Mouse (Mus musculus) midbrain, embryonic 13.5 days (tissue): ENCODE data around the gene Prss29. TPM values are rescaled to one million over a fixed set of nuclear protein-coding genes. Genes with fewer than 3 reads are reported as not detected.

Experiments used
- ATAC-seq: fragments of 200-750 bp; cut with Nextera tagmentation; 2 replicates; pipeline ENCODE4 v1.8.0; 2017; ENCODE audit warnings: mild to moderate bottlenecking, moderate TSS enrichment, moderate library complexity
- H3K27ac ChIP-seq: fragments of 300-500 bp; sonication (generic); 2 replicates; pipeline ENCODE4 v1.5.1; 2015; ENCODE audit warnings: inconsistent platforms, mild to moderate bottlenecking, moderate library complexity
- H3K27me3 ChIP-seq: fragments of 300-500 bp; sonication (generic); 2 replicates; pipeline ENCODE4 v1.6.1; 2015; ENCODE audit warnings: mild to moderate bottlenecking, inconsistent platforms
- H3K36me3 ChIP-seq: fragments of 300-500 bp; sonication (generic); 2 replicates; pipeline ENCODE4 v1.6.1; 2015; ENCODE audit warnings: mild to moderate bottlenecking, inconsistent platforms
- H3K4me1 ChIP-seq: fragments of 300-500 bp; sonication (generic); replicated peaks from 2 replicates; pipeline ENCODE4 v1.6.1; 2015; ENCODE audit warnings: inconsistent platforms
- H3K4me2 ChIP-seq: fragments of 300-500 bp; sonication (generic); replicated peaks from 2 replicates; pipeline ENCODE4 v1.6.1; 2015; ENCODE audit warnings: moderate library complexity, mild to moderate bottlenecking, inconsistent platforms
- H3K4me3 ChIP-seq: fragments of 300-500 bp; sonication (generic); replicated peaks from 2 replicates; pipeline ENCODE4 v1.5.1; 2015; ENCODE audit warnings: mild to moderate bottlenecking, inconsistent platforms
- H3K9ac ChIP-seq: fragments of 300-500 bp; sonication (generic); replicated peaks from 2 replicates; pipeline ENCODE4 v1.6.1; 2015; ENCODE audit warnings: mild to moderate bottlenecking, inconsistent platforms
- H3K9me3 ChIP-seq: fragments of 300-500 bp; sonication (generic); 2 replicates; pipeline ENCODE4 v1.6.1; 2016; ENCODE audit warnings: mild to moderate bottlenecking, inconsistent platforms
- WGBS: fragments of 180-500 bp; shearing (Covaris S2); methylation state at CpG from one replicate; pipeline ENCODE4 v1.1.7; 2015; 5-methylcytosine and 5-hydroxymethylcytosine counted together
- polyA plus RNA-seq: library from polyadenylated mRNA; unstranded; fragments of >200 nt; fragmentation: Nextera tagmentation; extraction: Ambion mirVana; gene quantifications from 2 replicates; pipeline ENCODE4 v1.2.1, GENCODE M21; 2015

Prss29 gene
- polyA plus RNA-seq, 1 experiment from 2014 or later, result not detected

DNA sequence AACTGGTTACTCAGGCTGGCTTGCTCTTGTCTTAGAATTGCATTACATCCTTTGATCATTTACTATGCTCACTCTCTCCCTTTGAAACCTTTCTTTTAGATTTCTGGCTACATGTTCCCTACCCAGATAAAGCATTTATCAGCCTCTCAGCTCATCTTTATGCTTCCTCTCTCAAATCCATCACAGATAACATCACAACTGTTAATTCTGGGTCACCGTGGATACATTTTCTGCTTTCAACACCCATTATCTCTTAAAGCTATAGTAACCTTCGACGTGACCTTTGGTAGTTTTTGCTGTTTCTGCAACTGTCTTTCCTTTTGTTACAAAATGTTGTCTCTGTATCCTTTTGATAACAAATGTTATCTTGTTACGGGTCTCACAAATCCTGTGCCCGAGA, 25.0 kb upstream of the Prss29 start:
- Histone ChIP-seq H3K27ac (no peak overlapping the region), H3K9ac (no peak overlapping the region), H3K27me3 (no peaks in the 10 kb centered on the region), H3K4me1 (no peaks in the 10 kb centered on the region), H3K36me3 (no peaks in the 10 kb centered on the region), H3K4me2 (no peak overlapping the region), H3K9me3 (no peaks in the 10 kb centered on the region), H3K4me3 (no peak overlapping the region)
- 80% methylated on average over 5 of the region's 5 CpGs for WGBS
- ATAC-seq, result no peak

GRCm38 (mm10) chr17:25294111-25294510, 24.3 kb upstream of the Prss29 start:
- ATAC-seq, result no peak
- WGBS, result 39% methylated on average over 1 of the region's 1 CpGs
- H3K4me3 ChIP-seq, result no peak overlapping the region
- no peaks in the 10 kb centered on the region for H3K27me3 ChIP-seq
- H3K27ac ChIP-seq, result no peak overlapping the region
- H3K9ac ChIP-seq, result no peak overlapping the region
- H3K4me1 ChIP-seq, result no peaks in the 10 kb centered on the region
- no peaks in the 10 kb centered on the region for H3K9me3 ChIP-seq
- H3K4me2 ChIP-seq, result no peak overlapping the region
- H3K36me3 ChIP-seq, result no peaks in the 10 kb centered on the region

- ATAC-seq, result no peak
- Histone ChIP-seq H3K4me1 (no peaks in the 10 kb centered on the region), H3K27me3 (no peaks in the 10 kb centered on the region), H3K4me2 (no peak within 1 kb of the TSS), H3K36me3 (no peaks in the 10 kb centered on the region), H3K27ac (no peak within 1 kb of the TSS), H3K9ac (no peak within 1 kb of the TSS), H3K9me3 (no peaks in the 10 kb centered on the region), H3K4me3 (no peak within 1 kb of the TSS)
- WGBS, result 85% methylated on average over 5 of the region's 5 CpGs
Measured at GRCm38 (mm10) chr17:25298094-25298493, 20.4 kb upstream of the Prss29 start, which contains the start of gene Prss34. Gene Prss34 (plus strand): TSS chr17:25298394.

DNA sequence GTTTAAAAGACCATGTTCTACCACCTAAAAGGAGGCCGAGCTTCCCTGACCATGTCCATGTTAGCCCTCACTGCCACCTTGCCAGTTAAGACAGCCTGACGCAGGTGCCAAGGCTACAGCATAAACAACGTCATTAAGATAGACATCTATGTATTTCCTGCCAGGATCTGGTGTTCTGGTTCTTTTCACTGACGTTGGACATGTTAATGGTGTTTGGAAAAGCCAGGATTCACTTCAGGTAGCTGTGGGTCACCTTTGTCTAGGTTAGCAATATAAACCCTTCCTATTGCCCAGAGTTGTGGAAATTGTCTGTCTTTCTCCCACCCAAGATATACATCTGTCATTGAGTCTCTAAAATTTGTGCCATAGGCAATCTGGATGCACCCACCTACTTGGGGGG, 10.1 kb upstream of the Prss29 start, which contains the start of gene Prss28:
Gene Prss28 (plus strand): TSS at position 301 of the 400 bp plus-strand sequence.
- Histone ChIP-seq H3K4me3 (no peak within 1 kb of the TSS), H3K4me1 (no peaks in the 10 kb centered on the region), H3K9me3 (no peaks in the 10 kb centered on the region), H3K27me3 (no peaks in the 10 kb centered on the region), H3K36me3 (no peaks in the 10 kb centered on the region), H3K9ac (no peak within 1 kb of the TSS), H3K27ac (no peak within 1 kb of the TSS), H3K4me2 (no peak within 1 kb of the TSS)
- ATAC-seq, result no peak
- 87% methylated on average over 4 of the region's 4 CpGs for WGBS

DNA sequence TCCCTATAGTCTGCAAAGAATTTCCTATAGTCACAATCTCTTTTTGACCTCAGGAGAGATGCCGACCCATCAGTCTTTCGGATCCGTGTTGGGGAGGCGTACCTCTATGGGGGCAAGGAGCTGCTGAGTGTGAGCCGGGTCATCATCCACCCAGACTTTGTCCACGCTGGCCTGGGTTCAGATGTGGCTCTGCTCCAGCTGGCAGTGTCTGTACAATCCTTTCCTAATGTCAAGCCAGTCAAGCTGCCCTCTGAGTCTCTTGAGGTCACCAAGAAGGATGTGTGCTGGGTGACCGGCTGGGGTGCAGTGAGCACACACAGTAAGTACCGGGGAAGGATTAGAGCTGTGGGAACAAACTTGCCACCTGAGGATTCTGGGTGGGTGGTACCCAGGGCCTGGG, 2.4 kb downstream of the Prss29 start:
- H3K27me3 ChIP-seq, result no peaks in the 10 kb centered on the region
- no peaks in the 10 kb centered on the region for H3K36me3 ChIP-seq
- H3K4me2 ChIP-seq, result no peak overlapping the region
- WGBS, result 93% methylated on average over 8 of the region's 8 CpGs
- no peak for ATAC-seq
- no peaks in the 10 kb centered on the region for H3K4me1 ChIP-seq
- no peak overlapping the region for H3K9ac ChIP-seq
- H3K9me3 ChIP-seq, result no peaks in the 10 kb centered on the region
- H3K27ac ChIP-seq, result no peak overlapping the region
- H3K4me3 ChIP-seq, result no peak overlapping the region

- ATAC-seq, result no peak
- WGBS, result 39% methylated on average over 2 of the region's 2 CpGs
- H3K9ac ChIP-seq, result no peak overlapping the region
Measured at GRCm38 (mm10) chr17:25322930-25323329, 4.5 kb downstream of the Prss29 start.

DNA sequence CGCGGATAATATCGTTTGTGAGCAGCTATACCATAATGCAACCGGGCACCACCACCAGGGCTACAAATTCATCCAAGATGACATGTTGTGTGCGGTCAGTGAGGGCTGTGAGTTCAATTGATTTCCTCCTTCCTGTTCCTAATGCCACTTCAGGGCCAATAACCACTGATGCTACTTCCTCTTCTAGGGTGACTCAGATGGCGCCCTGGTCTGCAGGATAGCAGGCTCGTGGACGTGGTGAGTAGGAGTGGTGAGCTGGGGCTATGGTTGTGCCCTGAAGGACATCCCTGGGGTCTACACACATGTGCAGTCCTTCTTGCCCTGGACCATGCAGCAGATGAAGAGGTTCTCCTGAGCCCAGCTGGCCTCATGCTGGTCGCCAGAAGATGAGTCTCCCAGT, 13.9 kb downstream of the Prss29 start:
- Histone ChIP-seq H3K27me3 (peaks cover 29% of the 10 kb centered on the region; the same call in 1 of the 2 replicates), H3K9ac (no peak overlapping the region), H3K4me2 (no peak overlapping the region), H3K4me3 (no peak overlapping the region), H3K9me3 (no peaks in the 10 kb centered on the region), H3K27ac (no peak overlapping the region), H3K4me1 (no peaks in the 10 kb centered on the region), H3K36me3 (no peaks in the 10 kb centered on the region)
- 86% methylated on average over 9 of the region's 9 CpGs for WGBS
- no peak for ATAC-seq

More at GRCm38 (mm10) chr17:25322930-25323329, 4.5 kb downstream of the Prss29 start:
- Histone ChIP-seq H3K4me1 (no peaks in the 10 kb centered on the region), H3K4me3 (no peak overlapping the region), H3K9me3 (no peaks in the 10 kb centered on the region), H3K27ac (no peak overlapping the region), H3K36me3 (no peaks in the 10 kb centered on the region), H3K27me3 (no peaks in the 10 kb centered on the region), H3K4me2 (no peak overlapping the region)

DNA sequence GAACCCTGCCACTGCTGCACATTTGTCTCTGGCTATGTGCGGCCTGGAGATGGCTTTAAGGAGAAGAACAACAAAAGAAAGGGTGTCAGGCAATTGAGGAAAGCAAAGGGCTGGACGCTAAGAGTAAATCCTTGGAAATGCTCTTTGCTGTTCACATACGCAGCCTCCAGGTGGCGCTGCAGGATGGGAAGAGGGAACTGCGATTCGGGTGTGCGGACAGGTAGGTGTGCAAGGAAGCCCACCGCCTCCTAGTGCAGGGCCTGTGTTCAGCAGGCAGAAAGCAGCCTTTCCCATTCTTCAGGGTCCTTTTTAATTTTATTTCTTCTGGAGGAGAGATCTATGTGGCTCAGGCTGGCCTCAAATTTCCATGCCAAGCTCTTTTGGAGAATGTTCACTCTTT, 15.5 kb downstream of the Prss29 start:
- 3% methylated on average over 8 of the region's 8 CpGs for WGBS
- ATAC-seq, result peak; percentile 63
- H3K4me2 ChIP-seq, result no peak overlapping the region

DNA sequence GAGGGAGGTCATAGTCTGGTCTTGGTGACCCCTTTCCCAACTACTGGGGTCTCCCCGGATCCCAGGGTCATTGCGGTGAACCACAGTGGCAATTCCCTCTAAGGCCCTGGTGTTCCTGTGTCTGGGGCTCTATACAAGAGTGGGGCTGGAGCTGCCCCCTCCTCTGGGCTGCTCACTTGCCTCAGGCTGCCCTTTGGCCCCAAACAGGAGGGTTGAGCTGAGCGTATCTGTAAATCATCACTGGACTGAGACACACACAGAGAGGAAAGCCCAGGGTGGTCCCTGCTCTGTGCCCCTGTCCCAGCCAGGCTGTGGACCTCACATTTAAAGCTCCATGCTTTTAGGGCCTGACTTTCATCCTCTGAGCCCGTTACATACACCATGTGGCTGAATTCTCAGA, 19.8 kb downstream of the Prss29 start:
- Histone ChIP-seq H3K27ac (no peak overlapping the region), H3K4me2 (no peak overlapping the region), H3K27me3 (peaks cover 14% of the 10 kb centered on the region; the same call in 1 of the 2 replicates), H3K9ac (no peak overlapping the region), H3K9me3 (no peaks in the 10 kb centered on the region), H3K36me3 (no peaks in the 10 kb centered on the region), H3K4me3 (no peak overlapping the region), H3K4me1 (no peaks in the 10 kb centered on the region)
- 86% methylated on average over 4 of the region's 4 CpGs for WGBS
- ATAC-seq, result no peak

More for the DNA sequence above, 15.5 kb downstream of the Prss29 start:
- Histone ChIP-seq H3K9me3 (no peaks in the 10 kb centered on the region), H3K9ac (0 out of 2 replicates have a peak overlapping the region, but pooled peaks have one; percentile 8), H3K4me1 (no peaks in the 10 kb centered on the region), H3K36me3 (no peaks in the 10 kb centered on the region), H3K27me3 (peaks cover 29% of the 10 kb centered on the region; the same call in 1 of the 2 replicates), H3K4me3 (no peak overlapping the region), H3K27ac (no peak overlapping the region)

- H3K4me3 ChIP-seq, result no peak overlapping the region
- H3K36me3 ChIP-seq, result no peaks in the 10 kb centered on the region
- no peaks in the 10 kb centered on the region for H3K4me1 ChIP-seq
- H3K27ac ChIP-seq, result no peak overlapping the region
- whole genome bisulfite sequencing, result 86% methylated on average over 6 of the region's 6 CpGs
- H3K27me3 ChIP-seq, result no peaks in the 10 kb centered on the region
- H3K9me3 ChIP-seq, result no peaks in the 10 kb centered on the region
- no peak for ATAC-seq
- no peak overlapping the region for H3K4me2 ChIP-seq
- no peak overlapping the region for H3K9ac ChIP-seq
Measured at GRCm38 (mm10) chr17:25340003-25340402, 21.5 kb downstream of the Prss29 start.

- no peak overlapping the region for H3K4me2 ChIP-seq
- no peak overlapping the region for H3K27ac ChIP-seq
- H3K27me3 ChIP-seq, result no peaks in the 10 kb centered on the region
- H3K36me3 ChIP-seq, result no peaks in the 10 kb centered on the region
- H3K9ac ChIP-seq, result no peak overlapping the region
- no peak for ATAC-seq
- no peaks in the 10 kb centered on the region for H3K4me1 ChIP-seq
- 49% methylated on average over 3 of the region's 3 CpGs for WGBS
- no peak overlapping the region for H3K4me3 ChIP-seq
- H3K9me3 ChIP-seq, result no peaks in the 10 kb centered on the region
Measured at GRCm38 (mm10) chr17:25341490-25341889, 23.0 kb downstream of the Prss29 start.

DNA sequence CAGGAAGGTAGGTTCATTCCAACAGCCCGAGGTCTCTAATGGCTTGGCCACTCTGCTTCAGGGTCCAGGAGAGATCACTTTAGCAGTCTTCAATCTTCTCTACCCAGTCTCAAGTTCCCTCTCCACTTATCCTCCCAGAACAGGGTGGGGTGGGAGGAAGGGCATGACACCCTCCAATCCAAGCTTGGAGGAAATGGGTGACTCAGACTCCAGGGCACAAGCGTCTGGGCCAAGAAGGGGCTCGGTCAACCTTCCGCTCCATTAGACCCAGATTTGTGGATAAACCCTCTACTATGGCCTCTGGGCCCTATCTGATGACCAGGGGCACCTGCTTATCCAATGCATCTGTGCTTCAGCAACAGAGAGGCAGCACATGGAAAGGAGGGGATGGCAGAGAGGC, 27.0 kb downstream of the Prss29 start, which contains the start of gene Tpsab1:
Gene Tpsab1 (minus strand): TSS at position 101 of the 400 bp plus-strand sequence.
- no peaks in the 10 kb centered on the region for H3K27me3 ChIP-seq
- H3K4me1 ChIP-seq, result no peaks in the 10 kb centered on the region
- no peaks in the 10 kb centered on the region for H3K36me3 ChIP-seq
- H3K27ac ChIP-seq, result no peak within 1 kb of the TSS
- WGBS, result 91% methylated on average over 4 of the region's 4 CpGs
- no peak within 1 kb of the TSS for H3K4me3 ChIP-seq
- ATAC-seq, result no peak
- no peaks in the 10 kb centered on the region for H3K9me3 ChIP-seq
- H3K9ac ChIP-seq, result no peak within 1 kb of the TSS
- no peak within 1 kb of the TSS for H3K4me2 ChIP-seq

- Histone ChIP-seq H3K36me3 (no peaks in the 10 kb centered on the region), H3K4me3 (no peak overlapping the region), H3K9me3 (no peaks in the 10 kb centered on the region), H3K4me1 (no peaks in the 10 kb centered on the region), H3K4me2 (no peak overlapping the region), H3K27ac (no peak overlapping the region), H3K9ac (no peak overlapping the region), H3K27me3 (no peaks in the 10 kb centered on the region)
- 71% methylated on average over 2 of the region's 2 CpGs for WGBS
- ATAC-seq, result no peak
Measured at GRCm38 (mm10) chr17:25361291-25361690, 42.8 kb downstream of the Prss29 start.
